Comparison of ENCODE assay signal across 9 mouse cellular contexts in the genomic region with DNA sequence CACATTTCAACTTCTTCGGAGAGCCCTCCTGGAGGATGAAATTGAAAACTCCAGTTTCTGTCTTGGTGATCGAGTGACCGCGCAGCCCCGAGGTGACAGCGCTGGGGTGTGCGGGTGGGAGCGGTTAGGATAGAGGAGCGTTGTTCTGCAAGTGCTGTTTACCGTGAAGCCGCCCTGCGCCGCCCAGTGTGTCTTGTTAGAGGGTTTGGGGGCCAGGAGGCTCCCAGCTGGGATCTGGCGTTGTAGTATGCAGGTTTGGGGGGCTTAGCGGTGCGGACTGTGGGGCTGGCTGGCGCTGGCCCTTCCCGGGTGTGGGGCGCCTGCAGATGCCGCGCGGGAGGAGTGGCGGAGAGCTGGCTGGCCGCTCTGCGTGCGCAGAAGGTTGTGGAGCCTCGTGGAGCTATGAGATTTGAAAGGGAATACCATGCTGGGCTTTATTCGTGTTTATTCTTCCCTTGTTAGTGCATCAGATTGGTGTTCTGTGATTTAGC. TPM values are rescaled to one million over a fixed set of nuclear protein-coding genes. Genes with fewer than 3 reads are reported as not detected.
A peak's percentile ranks its signal among the peaks of the same experiment; 100 is the strongest.
DNase-seq lines count a peak whose midpoint lies in the region; ATAC-seq and TF ChIP-seq lines count a peak whose summit lies in the region.
"Had no signal": no experiment of that assay in that cellular context is flagged by ENCODE, and none has a peak within 500 bp of the region (broad histone marks: within the 10 kb centered on the region; RNA-seq: fewer than 3 reads in every experiment).

No protein-coding gene starts in this region.

- TF ChIP-seq POLR2A in embryonic fibroblast, embryonic 13.5 days (IDR thresholded peaks at IDR 0.05; ENCODE audit: low read depth, low read length): no peak

- ATAC-seq in frontal cortex, adult (ENCODE audit: low TSS enrichment): peak; percentile 13; the same call in 1 of the 2 replicates
- peak; percentile 13; the same call in 1 of the 2 replicates for ATAC-seq in hindbrain, embryonic 11.5 days (ENCODE audit: low FRiP score)
- ATAC-seq in midbrain, embryonic 11.5 days (ENCODE audit: low FRiP score): peak; percentile 25

- no peak for TF ChIP-seq CTCF in embryonic fibroblast, embryonic 13.5 days (IDR thresholded peaks at IDR 0.05; ENCODE audit: borderline replicate concordance, insufficient read depth, low read length)

- no peaks in the 10 kb centered on the region for H3K9me3 ChIP-seq in hindbrain, embryonic 11.5 days (ENCODE audit: control insufficient read depth, low read length)
- H3K9me3 ChIP-seq in midbrain, embryonic 11.5 days (ENCODE audit: control insufficient read depth, low read length): no peaks in the 10 kb centered on the region

- peak overlapping the region; percentile 97 for H3K4me3 ChIP-seq in embryonic fibroblast, embryonic 13.5 days (ENCODE audit: insufficient read depth, low read length)
- H3K4me3 ChIP-seq in hindbrain, embryonic 11.5 days (ENCODE audit: low read depth, low read length): peak overlapping the region; percentile 90
- peak overlapping the region; percentile 84 for H3K4me3 ChIP-seq in midbrain, embryonic 11.5 days (ENCODE audit: low read depth, low read length)

- H3K27me3 ChIP-seq in hindbrain, embryonic 11.5 days (ENCODE audit: control insufficient read depth, insufficient read depth, low read length): no peaks in the 10 kb centered on the region
- H3K27me3 ChIP-seq in midbrain, embryonic 11.5 days (ENCODE audit: control insufficient read depth, insufficient read depth, low read length): no peaks in the 10 kb centered on the region

- H3K36me3 ChIP-seq in hindbrain, embryonic 11.5 days (ENCODE audit: control insufficient read depth, insufficient read depth, low read length): no peaks in the 10 kb centered on the region
- H3K36me3 ChIP-seq in midbrain, embryonic 11.5 days (ENCODE audit: control insufficient read depth, insufficient read depth, low read length): no peaks in the 10 kb centered on the region

- H3K4me2 ChIP-seq in hindbrain, embryonic 11.5 days (replicated peaks; ENCODE audit: low read depth, low read length): peak overlapping the region; percentile 77
- H3K4me2 ChIP-seq in midbrain, embryonic 11.5 days: peak overlapping the region; percentile 89

- peak overlapping the region; percentile 86 for H3K9ac ChIP-seq in hindbrain, embryonic 11.5 days (ENCODE audit: low read depth, low read length)
- H3K9ac ChIP-seq in midbrain, embryonic 11.5 days (ENCODE audit: low read length): peak overlapping the region; percentile 89

- intact Hi-C loops in left cerebral cortex, postnatal 25 days (cut with DNase I): loop anchor here (2.0 to 5.0 kb wide), 3 partner anchors 68 to 314 kb away; no protein-coding TSS in a partner anchor

- 0% methylated on average over 25 of the region's 28 CpGs for WGBS in hindbrain, embryonic 11.5 days
- under 1% methylated on average over 28 of the region's 28 CpGs for WGBS in midbrain, embryonic 11.5 days

- peak overlapping the region; percentile 54 for H3K27ac ChIP-seq in embryonic fibroblast, embryonic 13.5 days (ENCODE audit: insufficient read depth, low read length)
- peak overlapping the region; percentile 78 for H3K27ac ChIP-seq in hindbrain, embryonic 11.5 days (ENCODE audit: low read depth, low read length)
- peak overlapping the region; percentile 71 for H3K27ac ChIP-seq in midbrain, embryonic 11.5 days (ENCODE audit: low read depth, low read length)

- peaks cover 12% of the 10 kb centered on the region for H3K4me1 ChIP-seq in embryonic fibroblast, embryonic 13.5 days (ENCODE audit: control insufficient read depth, insufficient read depth, low read length)
- peaks cover 7% of the 10 kb centered on the region; the same call in 1 of the 2 replicates for H3K4me1 ChIP-seq in hindbrain, embryonic 11.5 days (replicated peaks; ENCODE audit: control insufficient read depth, insufficient read depth, low read length)
- peaks cover 27% of the 10 kb centered on the region for H3K4me1 ChIP-seq in midbrain, embryonic 11.5 days (ENCODE audit: control insufficient read depth, insufficient read depth, low read length)

- no peak for DNase-seq in frontal cortex, postnatal 25 days (ENCODE audit: low spot score in 2 of 2)
- DNase-seq in adrenal gland, postnatal 10 days: peak; percentile 62
- DNase-seq in hindbrain, embryonic 11.5 days (ENCODE audit: low spot score): peak; percentile 72
- peak; percentile 22 to 40 for DNase-seq in left cerebral cortex, postnatal 25 days (ENCODE audit: low spot score in 2 of 2)
- peak; percentile 97 for DNase-seq in midbrain, embryonic 11.5 days (ENCODE audit: low spot score, missing footprints)
- DNase-seq in thymus, postnatal 14 days: peak; percentile 46

RNA-seq across cellular contexts. Expression of gene Sh3bp4, which starts 0.7 kb away (rescaled TPM):
- total RNA-seq in adrenal gland, postnatal 10 days (2021): 10 to 100 TPM; 13.4 to 17.6 TPM
- polyA plus RNA-seq in embryonic fibroblast, embryonic 13.5 days (2011; ENCODE audit: insufficient read length, low read depth, missing spikeins): 19.8 and 21.7 TPM in 2 replicates
- polyA plus RNA-seq in hindbrain, embryonic 11.5 days (2014; fragmentation: Nextera tagmentation; extraction: Ambion mirVana): 18.0 and 21.7 TPM in 2 replicates
- total RNA-seq in left cerebral cortex, postnatal 25 days (2021): 10 to 100 TPM; 19.5 to 20.6 TPM
- 17.3 and 18.6 TPM in 2 replicates for polyA plus RNA-seq in midbrain, embryonic 11.5 days (2014; fragmentation: Nextera tagmentation; extraction: Ambion mirVana)
- total RNA-seq: MEL had no signal

Comparison
In these comparisons a context has a peak if more than half of its experiments do, and no peak if none do; other contexts are left out.
1. DNase-seq: peak in adrenal gland, postnatal 10 days (single experiment), hindbrain, embryonic 11.5 days (single experiment), left cerebral cortex, postnatal 25 days (2 of 2), midbrain, embryonic 11.5 days (single experiment) and thymus, postnatal 14 days (single experiment); none in frontal cortex, postnatal 25 days (0 of 2).
2. Peak in every context shown above with its lines, with median percentiles within 50 percentile points of each other: ATAC-seq, H3K27ac ChIP-seq and H3K4me3 ChIP-seq.